Mouse (Mus musculus) gastrocnemius, adult 18-20 months (tissue): Measurements from ENCODE around the gene Ezr. TPM values are rescaled to one million over a fixed set of nuclear protein-coding genes. Genes with fewer than 3 reads are reported as not detected.
"Not testable (repeated sequence)": the region's sequence is repeated elsewhere in the genome, so short reads cannot be mapped to it uniquely, and the experiment has no call there.

Source experiments
- DNase-seq: peaks from one replicate; pipeline ENCODE4 v3.0.0; 2021; ENCODE audit warnings: low spot score
- total RNA-seq, 2 experiments: library from RNA; stranded (reverse); gene quantifications; 2 replicates each; pipeline ENCODE4 v1.2.3; 2021

Ezr gene
- total RNA-seq, 2 experiments from 2014 or later = 1.1 to 2.4 TPM

DNA sequence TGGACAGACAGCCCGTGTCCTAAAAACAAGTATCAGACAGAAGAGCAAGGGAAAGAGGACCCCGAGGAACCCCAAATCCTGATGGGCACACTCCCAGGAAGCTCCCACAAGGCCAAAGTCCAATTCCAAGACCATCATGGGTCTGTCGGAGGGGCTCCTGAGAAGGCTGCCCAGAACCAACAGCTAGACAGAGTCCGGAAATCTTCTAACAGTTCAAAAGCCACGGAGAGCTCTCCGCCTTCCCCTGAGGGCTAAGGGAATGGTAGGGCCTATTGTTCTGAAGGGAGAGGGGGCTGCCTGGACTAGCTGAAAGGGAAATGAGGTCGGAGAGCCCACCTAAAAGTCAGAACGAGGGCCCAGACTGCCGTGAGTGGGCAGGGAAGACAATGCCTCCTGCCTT, 38.2 kb downstream of the Ezr start:
- no peak for DNase-seq

DNA sequence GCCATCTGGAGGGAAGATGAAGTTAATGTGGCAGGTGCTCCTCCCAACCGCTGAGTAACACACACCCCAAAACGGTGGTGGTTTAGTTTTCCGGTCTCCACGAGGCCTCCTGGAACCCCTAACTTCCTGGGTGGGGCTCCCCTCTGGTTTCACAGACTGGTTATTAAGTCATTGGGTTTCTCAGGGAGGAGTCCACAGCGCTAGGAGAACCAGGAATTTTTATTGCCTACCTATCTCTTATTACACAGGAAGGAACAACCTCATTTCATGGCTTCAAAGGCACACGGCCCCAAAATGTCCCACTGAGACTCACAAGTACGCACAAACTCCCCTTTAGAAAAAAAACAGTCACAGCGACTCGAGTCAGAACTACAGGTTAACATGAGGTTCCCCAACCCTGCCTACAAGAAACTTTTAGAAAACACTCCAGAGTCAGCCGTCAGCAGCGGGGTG, 38.8 kb downstream of the Ezr start:
- no peak for DNase-seq

DNA sequence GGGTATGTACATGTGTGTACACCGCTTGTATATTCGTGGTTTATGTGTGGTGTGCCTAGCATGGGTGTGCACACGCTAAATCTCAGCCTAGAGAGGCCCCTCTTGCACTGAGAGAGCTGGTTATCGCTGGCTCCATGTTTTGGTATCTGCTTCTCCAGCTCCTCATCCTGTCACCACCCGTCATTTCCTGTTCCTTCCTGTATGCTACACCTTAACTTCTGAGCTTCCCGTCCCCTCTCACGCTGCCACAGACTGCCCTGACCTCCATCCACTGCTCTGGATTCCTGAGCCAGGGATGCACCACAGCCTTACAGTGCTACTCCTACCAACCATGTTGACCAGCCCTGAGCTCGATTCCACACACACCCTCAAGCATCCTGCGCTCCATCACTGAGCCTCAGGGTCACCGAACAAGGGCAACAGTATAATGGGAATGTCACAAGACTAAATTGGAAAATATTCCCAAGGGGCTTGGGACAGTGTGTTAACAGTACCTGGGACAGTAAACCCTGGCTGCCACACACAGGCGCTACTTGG, 39.5 kb downstream of the Ezr start:
- no peak for DNase-seq

DNA sequence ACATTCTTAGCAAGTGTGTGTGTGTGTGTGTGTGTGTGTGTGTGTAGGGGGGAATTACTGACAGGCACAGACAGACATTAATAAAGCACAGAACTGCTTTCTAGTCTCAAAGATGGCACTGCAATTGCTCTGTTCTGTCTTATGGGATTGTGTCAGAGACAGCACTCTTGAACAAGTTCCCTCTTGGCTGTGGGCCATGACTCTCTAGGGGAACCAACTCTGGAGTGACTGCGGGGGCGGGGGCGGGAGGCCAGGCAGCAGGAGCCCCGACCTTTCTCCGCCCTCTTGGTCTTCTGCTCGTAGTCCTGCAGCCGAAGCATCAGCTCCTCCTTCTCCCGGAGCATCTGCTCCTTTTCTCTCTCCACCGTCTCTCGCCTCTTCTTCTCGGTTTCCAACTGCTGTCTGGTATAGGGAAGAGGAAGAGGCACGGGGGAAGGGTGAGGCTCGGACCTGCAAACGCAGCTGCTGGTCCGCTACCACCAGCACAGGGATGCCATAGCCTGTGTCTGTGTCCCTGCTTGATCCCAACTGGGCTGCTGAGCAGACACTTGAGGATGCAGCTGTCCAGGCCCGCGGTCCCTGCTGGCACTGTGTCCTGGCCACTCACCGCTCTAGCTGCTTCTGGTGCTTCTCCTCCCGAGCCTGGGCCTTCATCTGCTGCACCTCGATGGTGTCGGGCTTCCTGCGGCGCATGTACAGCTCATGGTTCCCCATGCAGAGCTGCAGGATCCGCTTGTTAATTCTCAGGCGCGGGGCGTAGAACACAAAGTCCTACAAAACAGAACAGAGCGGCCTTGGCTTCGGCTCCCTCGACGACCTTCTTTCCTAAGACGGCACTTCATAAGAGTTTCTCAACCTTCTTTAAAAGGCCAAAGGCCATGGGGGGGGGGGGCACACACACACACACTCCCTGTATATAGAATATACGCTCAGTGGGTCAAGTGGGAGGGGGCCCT, 40.2 kb downstream of the Ezr start:
- peak; percentile 48 for DNase-seq

DNA sequence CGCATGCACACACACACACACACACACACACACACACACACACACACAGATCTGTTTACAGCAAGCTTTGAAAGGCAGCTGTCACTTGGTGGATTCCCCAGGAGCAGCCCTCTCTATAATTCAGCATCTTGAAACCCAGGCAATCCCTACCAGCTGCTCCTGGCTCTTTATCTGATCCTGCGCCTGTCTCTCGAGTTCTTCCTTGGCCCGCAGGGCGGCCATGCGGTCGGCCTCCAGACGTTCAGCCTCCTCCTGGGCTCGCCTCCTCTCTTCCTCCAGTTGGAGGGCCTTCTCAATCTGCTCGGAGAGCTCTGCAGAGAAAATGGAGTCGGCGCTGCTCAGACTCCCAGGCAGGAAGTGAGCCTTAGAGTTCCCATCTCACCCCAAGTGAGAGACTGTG, 41.3 kb downstream of the Ezr start:
- no peak for DNase-seq

DNA sequence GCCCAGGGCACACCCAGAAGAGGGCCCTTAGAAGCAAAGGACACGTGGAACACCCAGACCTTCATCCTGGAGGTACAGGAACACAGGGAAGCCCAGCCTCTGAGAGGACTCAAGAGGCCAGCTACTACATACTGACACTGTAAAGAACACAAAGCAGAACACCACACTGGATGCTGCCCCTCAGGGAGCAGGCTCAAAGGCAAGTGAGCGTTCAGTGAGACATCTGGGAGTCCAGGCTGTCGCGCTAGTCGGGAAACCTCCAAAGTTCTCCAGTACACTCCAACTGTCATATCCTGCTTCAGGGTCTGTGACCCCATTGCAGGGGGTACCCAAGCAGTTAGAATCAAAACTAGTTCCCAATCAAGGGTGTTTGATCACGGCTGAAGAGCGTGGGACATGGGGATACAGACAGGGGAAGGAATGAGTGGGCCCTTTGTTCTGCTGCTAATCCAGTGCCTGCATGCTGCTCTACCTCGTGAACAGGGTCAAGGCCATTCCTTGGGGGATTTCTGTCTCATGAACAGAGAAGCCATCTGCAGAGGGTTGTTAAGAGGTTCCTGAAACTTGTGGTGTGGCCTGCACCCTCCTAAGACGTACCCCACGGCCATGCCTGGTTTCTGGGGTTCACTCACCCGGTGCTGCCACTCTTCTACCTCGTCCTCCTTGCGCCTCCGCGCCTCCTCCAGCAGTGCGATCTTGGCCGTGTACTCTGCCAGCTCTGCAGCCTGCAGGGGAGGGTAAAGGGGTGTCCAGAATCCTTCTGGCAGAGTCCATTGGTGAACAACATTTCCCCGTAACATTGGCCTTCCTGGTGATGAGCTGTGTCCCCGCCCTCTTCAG, 42.0 kb downstream of the Ezr start:
- no peak for DNase-seq

DNA sequence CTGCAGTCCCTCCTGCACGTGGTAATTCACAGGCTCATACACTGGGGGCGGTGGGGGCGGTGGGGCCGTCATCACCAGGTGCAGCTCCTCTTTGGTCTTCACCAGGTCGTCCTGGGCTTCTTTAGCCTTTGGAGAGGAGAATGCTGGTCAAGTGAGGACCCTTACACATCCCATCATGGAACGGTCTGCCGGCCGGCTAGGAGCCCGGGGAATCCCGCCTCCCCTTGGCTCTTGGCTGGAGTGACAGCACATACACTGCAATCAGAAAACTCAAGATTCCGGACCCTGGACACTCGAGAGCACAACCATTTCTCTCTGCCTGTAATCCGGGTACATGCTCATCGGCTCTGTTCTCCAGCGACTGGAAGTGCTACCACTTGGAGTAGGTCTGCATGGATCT, 42.8 kb downstream of the Ezr start:
- DNase-seq = no peak

DNA sequence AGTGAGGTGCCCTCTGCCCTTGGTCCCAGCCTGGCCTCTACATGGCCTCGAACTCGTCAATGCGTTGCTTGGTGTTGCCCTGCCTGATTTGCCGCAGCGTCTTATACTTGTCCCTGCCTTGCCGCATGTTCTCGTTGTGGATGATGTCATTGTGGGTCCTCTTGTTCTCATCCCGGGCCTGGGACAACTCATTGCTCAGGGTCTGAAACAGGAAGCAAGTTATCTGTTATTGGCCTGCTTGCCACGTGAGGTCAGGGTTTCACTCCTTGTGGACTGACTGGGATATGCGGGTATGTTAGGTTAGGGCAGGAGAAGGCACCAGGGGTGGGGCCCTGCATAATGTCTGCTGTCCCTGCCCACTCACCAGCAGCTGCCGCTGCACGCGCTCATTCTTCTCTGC, 43.3 kb downstream of the Ezr start:
- DNase-seq = no peak

DNA sequence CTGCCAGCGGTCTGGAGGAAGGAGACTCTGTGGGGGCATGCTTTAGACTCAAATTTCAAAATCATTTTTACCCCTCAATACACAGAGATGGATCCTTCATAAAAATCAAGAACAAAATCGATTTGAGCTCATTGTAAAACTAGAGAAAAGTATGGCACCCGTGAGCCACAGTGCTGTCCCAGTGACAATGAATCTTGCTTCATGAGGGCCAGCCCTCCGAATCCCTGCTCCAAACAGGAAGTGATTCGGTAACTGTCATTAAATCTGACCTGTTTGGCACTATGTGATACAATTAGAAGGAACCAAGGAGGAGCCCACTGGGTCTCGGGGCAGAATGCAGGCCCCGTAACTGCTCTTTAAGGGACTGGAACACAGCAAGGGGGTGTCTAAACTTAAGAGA, 43.7 kb downstream of the Ezr start:
- DNase-seq = no peak

DNA sequence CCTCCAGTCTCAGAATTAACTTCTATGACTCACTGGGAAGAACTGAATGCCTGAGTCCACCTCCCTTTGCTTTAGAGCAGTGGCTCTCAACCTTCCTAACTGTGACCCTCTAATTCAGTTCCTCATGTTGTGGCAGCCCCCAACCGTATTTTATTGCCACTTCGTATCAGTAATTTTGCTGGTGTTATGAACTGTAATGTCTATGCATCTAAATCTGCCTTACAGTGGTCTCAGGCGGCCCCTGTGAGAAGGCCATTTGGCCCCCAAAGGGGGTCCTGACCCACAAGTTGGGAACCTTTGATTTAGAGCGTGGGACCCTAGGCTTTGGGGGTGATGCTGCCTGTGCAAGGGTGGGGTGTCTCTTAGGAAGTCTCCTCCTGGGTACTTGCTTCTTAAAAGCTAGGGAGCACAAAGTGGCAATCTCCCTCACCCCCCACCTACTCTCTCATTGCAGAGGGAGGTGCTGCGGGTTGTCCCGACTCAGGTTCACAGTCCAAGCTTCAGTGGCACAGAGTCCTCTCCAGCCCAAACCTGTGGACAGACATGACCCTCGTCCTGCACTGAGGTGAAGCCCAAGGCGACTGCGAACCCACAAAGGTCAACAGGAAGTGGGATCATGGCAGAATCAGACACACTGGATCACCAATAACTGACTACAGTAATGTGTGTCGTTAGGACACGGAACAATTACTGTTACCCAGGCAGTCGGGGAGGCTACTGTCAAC, 45.1 kb downstream of the Ezr start:
- no peak for DNase-seq

DNA sequence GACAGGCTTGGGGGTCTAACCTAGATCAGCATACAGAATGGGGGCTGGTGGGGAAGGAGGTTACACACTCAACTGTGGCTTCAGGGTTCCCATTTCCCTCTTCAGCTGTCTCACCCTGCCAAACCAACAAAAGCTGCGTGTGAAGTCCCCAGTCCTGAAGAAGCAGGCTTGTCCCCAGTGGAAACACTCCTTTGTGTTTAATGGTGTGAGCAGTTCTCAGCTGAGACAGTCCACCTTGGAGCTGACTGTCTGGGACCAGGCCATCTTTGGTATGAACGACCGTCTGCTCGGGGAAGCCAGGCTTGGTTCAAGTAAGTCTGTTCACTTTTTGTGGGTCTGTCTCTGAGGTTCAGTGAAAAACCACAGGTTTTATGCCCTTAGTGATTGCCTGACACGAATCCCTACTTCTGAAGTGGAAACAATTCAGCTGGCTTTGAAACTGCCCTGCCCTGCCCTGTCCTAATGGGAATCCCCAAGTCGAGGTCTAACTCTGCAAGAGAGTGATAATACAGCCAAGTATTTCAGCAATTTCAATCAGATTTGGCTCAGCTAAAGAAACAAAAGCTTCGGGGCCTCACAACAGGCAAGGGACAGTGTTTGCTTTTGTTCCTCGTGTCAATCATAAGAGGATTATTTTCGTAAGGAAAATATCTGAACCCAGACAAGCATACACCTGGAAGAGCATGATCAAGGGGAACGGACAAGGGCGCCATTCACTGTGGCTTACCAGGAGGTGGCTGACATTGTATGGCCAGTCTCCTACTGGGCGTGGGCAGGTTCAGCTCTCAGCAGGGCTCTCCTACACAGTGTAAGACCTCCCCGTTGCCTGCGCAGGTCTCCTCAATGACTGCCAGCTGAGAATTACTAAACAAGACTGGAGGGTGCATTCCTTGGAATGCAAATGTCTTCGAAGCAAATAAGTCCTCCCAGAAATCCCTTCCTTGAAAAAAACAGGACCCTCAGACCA, 46.0 kb downstream of the Ezr start:
- DNase-seq = no peak

DNA sequence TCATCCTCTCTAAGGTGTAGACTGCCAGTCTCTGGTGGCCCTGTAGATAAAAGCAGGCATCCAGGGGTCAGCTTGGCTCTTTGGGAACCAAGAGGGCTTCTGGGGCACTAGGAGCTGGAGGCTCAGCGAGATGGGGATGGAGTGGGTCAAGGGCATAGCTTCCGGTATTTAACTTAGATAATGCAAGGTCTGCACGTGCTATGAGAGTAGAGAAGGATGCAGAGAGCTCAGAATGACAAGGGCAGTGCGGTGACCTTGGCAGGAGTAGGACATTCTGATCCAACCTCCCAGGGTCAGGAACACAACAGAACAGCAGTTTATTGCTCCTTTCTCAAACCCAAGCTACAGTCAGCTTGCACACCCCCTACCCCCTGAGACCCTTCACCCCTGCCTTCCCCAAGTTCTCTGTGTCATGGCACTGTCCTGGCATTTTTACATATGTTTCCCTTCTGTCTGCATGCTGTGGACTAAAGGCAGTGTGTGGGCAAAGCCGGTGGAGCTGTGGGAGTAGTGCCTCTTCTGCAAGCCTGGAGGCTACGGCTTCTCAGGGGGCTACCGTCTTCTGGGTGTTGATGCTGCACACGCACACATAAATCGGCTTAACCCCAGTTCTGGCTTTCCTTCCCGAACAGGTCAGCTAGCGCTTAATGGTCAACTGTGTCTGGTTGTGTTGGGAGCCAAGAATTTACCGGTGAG, 47.7 kb downstream of the Ezr start:
- DNase-seq = no peak

DNA sequence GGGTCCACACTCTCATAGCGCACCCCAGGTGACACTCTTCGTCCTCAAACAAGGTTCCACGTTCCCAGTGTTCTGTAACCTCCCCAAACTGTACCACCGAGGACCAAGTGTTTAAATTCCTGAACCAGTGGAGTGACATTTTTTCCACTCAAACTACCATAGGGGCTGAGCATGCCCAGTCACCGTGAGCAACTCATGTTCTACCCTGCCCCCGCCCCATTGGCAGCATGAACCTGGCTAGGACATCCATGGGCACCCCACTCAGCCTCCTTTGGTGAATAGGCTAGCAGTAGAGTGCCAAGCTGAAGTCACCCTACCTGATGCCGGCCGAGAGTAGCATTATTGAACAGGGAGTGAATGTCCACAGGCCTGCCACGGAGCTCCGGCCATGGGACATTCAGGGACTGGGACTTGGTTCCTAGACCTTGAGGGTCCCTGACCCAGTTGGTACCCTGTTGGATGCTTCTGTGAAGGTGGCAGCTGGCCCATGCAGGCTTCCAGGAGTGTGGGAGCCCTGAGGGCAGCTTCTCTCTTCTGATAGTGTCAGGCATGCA, 49.2 kb downstream of the Ezr start:
- DNase-seq = no peak

DNA sequence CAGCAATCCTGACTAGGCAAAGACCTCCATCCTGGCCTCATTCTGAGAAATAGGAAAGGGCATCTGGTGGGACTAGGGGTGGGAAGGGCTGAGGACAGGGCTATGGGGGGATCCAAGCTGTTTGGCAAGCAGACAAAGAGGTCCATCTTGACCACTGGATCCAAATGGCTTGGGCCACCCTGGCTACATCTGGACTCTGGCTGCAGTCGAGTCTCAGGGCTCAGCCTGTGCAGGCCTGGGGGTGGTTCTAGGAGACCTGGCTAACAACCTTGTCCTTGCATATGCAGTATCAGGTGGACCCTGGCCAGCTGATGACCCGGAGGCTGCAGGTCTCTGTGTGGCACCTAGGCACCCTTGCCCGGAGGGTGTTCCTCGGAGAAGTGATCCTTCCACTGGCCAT, 49.9 kb downstream of the Ezr start:
- DNase-seq = no peak

DNA sequence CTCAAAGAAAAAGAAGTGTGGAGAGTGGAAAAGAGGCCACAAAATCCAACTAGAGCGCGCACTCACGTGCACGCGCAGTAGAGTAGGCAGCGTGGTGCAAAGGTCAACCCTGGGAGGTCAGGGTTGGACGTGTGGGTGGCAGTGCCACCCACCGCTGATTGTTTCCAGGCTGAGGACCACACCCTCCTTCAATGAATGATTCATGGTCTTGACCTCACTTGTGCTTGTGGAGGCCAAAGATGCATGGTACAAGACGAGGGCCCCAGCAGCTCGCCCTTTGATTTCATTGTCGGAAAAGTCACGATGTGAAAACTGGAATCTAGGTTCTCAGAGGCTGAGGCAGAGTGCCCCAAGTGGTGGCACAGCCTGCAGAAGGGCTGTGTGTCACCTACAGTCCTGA, 51.0 kb downstream of the Ezr start:
- no peak for DNase-seq

DNA sequence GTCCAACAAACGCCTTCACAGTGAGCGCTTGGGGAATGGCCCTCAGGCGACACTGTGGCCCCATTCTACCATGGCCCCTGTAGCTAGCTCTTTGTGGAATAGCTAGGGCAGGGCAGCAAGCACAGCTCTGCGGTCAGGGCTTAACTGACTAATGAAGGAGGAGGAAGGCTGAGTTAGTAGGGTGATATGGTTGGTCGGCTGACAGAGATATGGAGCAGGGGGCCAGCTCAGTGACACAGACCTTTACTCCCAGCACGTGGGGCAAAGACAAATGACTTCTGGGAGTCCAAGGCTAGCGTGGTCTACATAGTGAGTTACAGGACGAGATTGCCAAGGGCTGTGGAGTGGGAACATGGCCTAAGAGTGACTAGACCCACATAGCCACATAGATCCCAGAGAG, 51.5 kb downstream of the Ezr start:
- DNase-seq = no peak

DNA sequence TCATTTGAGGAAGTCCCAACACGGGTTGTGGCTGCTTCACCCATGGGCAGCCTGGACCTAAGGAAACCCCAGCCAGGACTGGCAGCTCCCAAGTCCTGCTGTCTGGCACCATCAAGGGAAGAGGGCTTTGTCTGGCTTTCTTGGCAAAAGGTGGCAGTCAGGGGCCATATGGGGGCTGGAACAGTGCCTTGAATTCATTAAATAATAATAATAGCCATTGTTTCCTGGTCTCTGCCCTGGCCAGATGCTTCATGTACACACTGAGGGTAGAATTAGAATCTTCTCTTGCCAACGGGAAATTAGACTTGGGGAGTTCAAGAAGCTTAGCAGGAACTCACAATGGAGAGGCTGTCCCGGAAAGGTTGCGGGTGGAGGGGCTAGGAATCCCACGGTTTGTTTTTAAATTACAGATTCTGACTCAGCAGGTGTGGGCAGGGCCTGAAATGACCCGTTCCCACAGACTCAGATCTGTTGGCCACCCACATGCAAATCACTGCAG, 53.3 kb downstream of the Ezr start:
- DNase-seq = no peak

DNA sequence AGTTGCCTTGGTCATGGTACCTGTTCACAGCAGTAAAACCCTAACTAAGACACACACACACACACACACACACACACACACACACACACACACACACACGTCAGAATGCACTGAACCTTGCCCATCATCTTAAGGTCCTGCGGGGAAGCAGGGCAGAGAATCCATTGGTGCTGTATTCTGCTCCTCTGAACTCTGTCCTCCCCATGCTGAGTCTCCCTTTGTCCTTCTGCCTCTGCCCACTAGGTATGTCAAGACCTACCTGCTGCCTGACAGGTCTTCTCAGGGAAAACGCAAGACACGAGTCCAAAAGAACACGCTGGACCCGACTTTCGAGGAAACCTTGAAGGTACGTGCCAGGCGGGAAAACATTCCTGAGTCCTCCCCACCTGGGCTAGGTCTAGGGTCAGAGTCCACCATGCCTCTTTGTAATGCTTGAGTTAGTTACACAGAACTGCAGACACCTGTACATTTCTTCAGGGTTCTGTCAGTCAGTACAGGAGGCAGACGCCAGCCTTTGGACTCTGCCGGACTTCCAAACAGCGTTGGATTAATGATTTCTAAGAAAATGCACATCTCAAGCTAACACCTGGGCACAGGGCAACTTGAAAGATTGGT, 54.5 kb downstream of the Ezr start:
- DNase-seq = no peak

DNA sequence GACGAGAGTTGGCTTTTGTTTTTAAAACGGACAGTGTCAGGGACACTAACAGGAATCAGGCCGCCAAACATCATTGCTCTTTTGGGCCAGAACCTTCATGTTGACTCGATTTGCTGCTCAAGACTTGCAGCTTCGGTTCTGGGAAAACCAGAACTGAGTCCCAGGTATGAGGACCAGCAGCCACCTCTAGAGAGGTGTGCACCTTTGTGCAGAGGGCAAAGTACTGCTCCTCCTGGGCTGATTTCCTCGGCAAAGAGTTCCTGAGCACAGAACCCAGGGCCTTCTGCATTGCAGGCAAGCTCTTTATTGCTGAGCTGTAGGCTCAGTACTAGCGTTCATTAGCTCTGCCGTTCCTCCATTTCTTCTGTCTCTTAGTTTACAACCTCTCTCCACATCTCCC, 68.6 kb downstream of the Ezr start:
- not testable (repeated sequence) for DNase-seq
